Mouse (Mus musculus) liver, postnatal 0 days (tissue): Measurements from ENCODE around the gene H2-DMb1.

Experiments used
- CTCF ChIP-seq: sonication (generic); IDR thresholded peaks from 2 replicates; pipeline ENCODE4 v1.5.1; 2016; ENCODE audit warnings: antibody characterized with exemption, low read depth
- EP300 ChIP-seq: IDR thresholded peaks from 2 replicates; pipeline ENCODE4 v1.6.1; 2016; ENCODE audit warnings: antibody characterized with exemption, low read depth, mild to moderate bottlenecking

GRCm38 (mm10) chr17:34116736-34117370 is 36.0 kb upstream of the H2-DMb1 start:
- TF ChIP-seq CTCF (no peak), EP300 (no peak)
